Mouse (Mus musculus) retina, embryonic 14.5 days (tissue): ENCODE measurements around the gene Carns1.

Experiments used
- DNase-seq: peaks from one replicate; pipeline ENCODE4 v3.0.0-alpha.2; 2015; ENCODE audit warnings: low spot score

The Carns1 gene

GRCm38 (mm10) chr19:4175368-4175947, at the start of gene Carns1:
Gene Carns1, minus strand, starts transcription at chr19:4175479.
- peak; percentile 60 for DNase-seq

- no peak for DNase-seq
These were observed 46.9 kb upstream of the Carns1 start for GRCm38 (mm10) chr19:4222165-4222564.

GRCm38 (mm10) chr19:4220957-4221743, 45.9 kb upstream of the Carns1 start:
- DNase-seq: no peak

DNA sequence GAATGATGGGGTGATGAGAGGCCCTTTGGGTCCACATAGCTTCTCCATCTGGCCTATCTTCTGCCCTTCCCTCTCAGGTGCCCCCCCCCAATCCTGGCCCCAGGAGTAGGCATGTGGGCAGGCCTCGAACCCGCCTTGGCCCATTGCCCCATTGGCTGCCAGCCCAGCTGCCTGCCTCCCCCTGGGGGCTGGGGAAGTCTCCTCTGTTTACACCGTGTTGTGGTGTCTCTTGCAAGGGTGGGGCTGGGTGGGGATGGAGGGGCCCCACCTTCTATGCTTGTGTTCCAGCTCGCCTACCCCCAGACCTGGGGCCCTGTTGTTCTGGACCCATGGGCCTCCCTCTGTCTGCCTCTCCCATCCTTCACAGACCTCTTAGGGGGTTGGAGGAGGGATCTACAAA, 45.1 kb upstream of the Carns1 start:
- no peak for DNase-seq

DNA sequence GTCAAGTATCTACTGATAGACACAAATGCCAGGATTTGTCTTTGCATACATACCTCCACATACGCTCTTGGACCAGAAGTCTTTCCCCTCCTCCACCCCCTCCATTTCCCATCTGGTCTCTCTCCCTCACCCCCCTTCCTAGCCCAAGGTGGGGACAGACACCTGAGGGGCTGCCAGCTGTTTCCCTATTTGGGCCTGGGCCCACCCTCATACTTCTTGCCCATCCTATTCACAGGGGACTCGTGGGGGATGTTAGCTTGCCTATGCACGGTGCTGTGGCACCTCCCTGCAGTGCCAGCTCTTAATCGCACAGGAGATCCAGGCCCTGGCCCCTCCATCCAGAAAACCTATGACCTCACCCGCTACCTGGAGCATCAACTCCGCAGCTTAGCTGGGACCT, 44.7 kb upstream of the Carns1 start:
- no peak for DNase-seq

GRCm38 (mm10) chr19:4218784-4219183, 43.5 kb upstream of the Carns1 start:
- no peak for DNase-seq

GRCm38 (mm10) chr19:4218293-4218692, 43.0 kb upstream of the Carns1 start:
- no peak for DNase-seq

DNA sequence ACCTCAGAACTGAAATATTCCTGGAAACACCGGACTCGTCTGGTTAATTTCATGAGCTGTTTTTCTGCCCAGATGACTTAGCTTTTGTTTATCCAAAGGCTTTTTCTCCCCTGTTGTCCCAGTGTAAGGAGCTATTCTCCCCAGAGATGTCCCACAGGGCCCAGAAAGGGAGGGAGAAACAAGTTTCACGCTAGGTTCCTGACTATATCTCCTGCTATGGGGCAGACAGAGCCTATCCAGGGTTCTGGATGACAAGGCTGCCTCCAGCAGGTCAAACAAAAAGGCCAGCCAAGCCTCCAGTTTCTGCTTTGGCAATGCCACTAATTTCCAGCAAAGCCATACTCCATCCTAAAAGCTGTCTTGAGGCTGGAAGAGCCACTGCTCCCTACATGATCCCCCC, 42.6 kb upstream of the Carns1 start:
- no peak for DNase-seq

DNA sequence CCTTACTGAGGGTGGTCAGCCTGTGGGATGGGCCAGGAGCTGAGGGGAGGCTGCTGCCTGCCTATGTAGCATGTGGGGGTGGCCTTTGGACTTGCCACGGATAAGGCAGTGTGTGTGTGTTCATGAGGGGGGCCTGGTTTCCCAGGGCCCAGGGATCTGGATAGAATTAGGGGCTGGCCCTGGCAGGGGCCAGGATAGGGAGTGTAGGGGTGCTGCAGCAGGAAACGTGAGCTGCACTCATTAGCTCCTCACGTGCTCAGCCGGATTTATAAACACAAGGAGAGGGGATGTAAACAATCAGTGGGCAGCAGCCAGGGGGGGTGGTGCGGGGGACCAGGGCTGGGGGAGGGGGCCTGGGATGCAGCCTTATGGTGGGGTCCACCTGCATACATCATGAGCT, 41.9 kb upstream of the Carns1 start:
- no peak for DNase-seq

- peak; percentile 69 for DNase-seq
These were observed 40.9 kb upstream of the Carns1 start for GRCm38 (mm10) chr19:4216041-4216685.

- no peak for DNase-seq
These were observed 40.2 kb upstream of the Carns1 start for GRCm38 (mm10) chr19:4215451-4215840.

GRCm38 (mm10) chr19:4214771-4215450, 39.6 kb upstream of the Carns1 start:
- DNase-seq: peak; percentile 56

DNA sequence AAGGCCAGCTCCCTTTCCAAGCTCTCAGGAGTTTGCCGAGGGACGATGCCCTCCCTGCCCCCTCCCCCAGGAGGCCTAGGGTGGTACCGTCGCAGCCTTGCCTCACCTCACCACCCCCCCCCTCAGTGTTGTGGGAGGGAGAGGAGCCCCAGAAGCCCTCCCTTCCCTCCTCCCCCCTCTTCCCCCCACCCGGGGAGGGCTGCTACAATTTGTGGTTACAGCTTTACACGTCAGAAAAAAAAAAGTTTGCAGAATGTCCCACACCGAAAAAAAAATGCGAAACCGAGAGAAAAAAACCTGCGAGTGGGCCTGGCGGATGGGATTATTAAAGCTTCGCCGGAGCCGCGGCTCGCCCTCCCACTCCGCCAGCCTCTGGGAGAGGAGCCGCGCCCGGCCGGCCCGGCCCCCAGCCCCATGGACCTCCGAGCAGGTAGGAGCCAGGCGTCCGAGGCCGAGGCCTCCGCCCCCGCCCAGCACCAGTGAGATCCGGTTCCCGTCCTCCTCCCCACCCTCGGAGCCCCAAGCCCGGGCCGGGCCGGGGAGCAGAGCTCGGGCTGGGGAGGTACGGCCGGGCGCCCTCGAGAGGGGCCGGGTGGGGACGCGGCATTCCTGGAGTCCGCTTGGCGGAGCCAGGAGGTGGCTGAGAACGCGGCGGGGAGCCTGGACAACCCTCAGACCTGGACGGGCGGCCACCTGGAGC, 38.9 kb upstream of the Carns1 start, which contains the start of the genes Clcf1 and AC109138.7:
TSS of gene Clcf1 (plus strand) at position 168 of the 700 bp plus-strand sequence.
TSS of gene AC109138.7 (plus strand) at position 287 of the 700 bp plus-strand sequence.
- peak; percentile 50 for DNase-seq

DNA sequence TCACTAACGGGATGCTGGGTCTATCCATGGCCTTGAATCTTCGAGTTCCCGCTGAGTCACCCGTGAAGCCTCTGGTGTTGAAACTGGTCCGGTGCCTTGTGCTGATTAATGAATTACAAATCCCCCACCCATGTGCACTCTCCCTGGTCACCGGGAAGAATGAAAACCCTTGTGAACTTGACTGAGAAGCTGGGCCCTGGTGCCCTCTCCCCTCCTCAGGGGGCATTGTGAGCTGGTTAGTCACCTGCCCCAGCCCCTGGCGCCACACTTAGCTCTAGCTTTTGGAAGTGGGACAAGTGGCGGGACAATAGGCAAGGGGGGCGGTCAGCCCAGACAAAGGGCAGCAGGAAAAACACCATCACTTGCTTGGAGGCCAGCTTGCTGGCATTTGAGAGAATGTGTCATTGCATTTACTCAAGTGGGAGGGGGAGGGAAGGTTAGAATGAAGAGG, 38.3 kb upstream of the Carns1 start:
- no peak for DNase-seq

- no peak for DNase-seq
These were observed 36.8 kb upstream of the Carns1 start for GRCm38 (mm10) chr19:4211891-4212588.

- no peak for DNase-seq
These were observed 33.3 kb upstream of the Carns1 start for GRCm38 (mm10) chr19:4208563-4208962.

GRCm38 (mm10) chr19:4206971-4207370, 31.7 kb upstream of the Carns1 start:
- DNase-seq: peak; percentile 89

DNA sequence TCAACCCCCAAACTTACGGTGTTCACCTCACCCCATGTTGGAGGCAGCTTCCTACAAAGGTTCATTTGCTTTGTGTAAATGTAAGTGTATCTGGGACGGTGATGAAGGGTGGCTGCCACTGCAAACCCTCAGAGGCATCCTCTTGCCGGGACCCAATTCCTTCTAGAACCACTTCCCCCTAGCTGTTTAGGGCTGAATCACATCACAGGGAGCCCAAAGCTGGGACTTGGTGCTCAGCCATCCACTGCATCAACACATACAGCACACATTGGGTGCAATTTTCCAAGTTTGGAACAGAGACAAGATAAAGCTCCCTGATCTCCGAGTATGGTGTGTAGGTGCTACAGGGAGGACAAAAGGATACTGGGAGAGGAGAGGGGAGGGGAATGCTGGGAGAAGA, 29.6 kb upstream of the Carns1 start:
- DNase-seq: no peak

DNA sequence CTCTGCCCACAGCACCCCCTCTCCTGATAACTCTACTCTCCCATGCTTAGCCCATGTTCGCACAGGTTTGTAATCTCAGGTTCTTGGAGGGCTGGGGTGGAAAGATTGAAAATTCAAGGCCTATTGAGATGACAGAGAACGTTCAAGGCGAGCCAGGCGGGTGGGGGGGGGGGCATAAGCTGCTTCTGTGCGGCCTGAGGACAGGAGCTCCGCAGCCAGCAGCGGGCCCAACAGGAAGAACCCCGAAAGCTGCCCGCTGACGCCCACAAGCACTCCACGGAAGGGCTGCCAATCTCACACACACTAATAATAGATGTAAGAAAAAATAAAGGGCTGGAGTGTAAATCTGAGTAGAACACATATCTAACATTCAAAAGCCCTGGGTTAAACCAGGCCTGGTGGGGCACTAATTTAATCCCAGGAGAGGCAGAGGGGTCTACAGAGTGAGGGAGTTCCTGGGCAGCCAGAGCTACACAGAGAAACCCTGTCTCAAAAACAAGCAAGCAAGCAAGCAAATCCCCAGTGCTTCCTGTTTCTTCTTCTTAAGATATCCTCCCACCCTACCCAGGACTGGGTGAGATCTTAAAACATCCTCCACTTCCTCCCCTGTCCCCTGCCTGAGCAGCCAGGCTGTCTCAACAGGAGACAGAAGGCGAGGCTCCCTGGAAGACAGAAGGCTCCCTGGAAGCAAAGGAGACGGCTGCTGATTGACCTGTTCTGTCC, 28.5 kb upstream of the Carns1 start:
- DNase-seq: no peak

DNA sequence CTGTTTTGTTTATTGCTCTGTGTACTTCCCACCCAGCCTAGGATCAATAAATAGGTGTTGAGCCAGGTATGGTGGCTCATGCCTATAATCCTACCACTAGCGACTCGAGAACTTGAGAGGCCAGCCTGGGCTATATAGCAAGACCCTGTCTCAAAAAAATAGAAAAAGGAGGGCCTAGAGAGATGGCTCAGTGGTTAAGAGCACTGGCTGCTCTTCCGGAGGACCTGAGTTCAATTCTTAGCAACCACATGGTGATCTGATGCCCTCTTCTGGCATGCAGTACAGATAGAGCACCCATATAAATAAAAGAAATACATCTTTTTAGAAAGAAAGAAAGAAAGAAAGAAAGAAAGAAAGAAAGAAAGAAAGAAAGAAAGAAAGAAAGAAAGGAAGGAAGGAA, 27.9 kb upstream of the Carns1 start:
- DNase-seq: no peak
